Mouse (Mus musculus): Measurements from ENCODE around the gene Hcn3. TPM values are rescaled to one million over a fixed set of nuclear protein-coding genes. Genes with fewer than 3 reads are reported as not detected.

Gene Hcn3
- total RNA-seq, 1 experiment, result 4.0 TPM

- no peak for DNase-seq (ENCODE audit: low read depth, low spot score)
- H3K9ac ChIP-seq (ENCODE audit: insufficient read depth, low read depth, low read length, poor library complexity, severe bottlenecking), result no peak overlapping the region
- H3K9me3 ChIP-seq (ENCODE audit: control insufficient read depth, insufficient read depth, low read depth, low read length), result no peaks in the 10 kb centered on the region
- in situ Hi-C loops (cut with MboI; ENCODE audit: low sequenced_read_pairs in 2 of 2, unreplicated experiment in 2 of 2), result no loop called here
- H3K27ac ChIP-seq (ENCODE audit: insufficient read depth, low read depth, low read length, poor library complexity, severe bottlenecking), result no peak overlapping the region
- no peak overlapping the region for H3K4me3 ChIP-seq (ENCODE audit: insufficient read depth in 1 of 2, low read depth in 1 of 2, low read length in 2 of 2, poor library complexity in 1 of 2, severe bottlenecking in 1 of 2)
- no peak for TF ChIP-seq ZC3H11A (IDR thresholded peaks at IDR 0.05; ENCODE audit: borderline replicate concordance, low read depth, low read length)
- no peak for TF ChIP-seq MAFK (IDR thresholded peaks at IDR 0.05; ENCODE audit: insufficient read depth, low read depth, low read length)
- TF ChIP-seq HCFC1 (IDR thresholded peaks at IDR 0.05; ENCODE audit: borderline replicate concordance, insufficient read depth, low read length), result no peak
- no peak for TF ChIP-seq ZNF384 (IDR thresholded peaks at IDR 0.05; ENCODE audit: low read depth, low read length)
- no peak for TF ChIP-seq CHD2 (IDR thresholded peaks at IDR 0.05; ENCODE audit: low read depth, low read length)
- peaks cover 0 to 2% of the 10 kb centered on the region in 2 experiments; a peak in 2 of 4 replicates for H3K4me1 ChIP-seq (ENCODE audit: control insufficient read depth in 2 of 2, insufficient read depth in 2 of 2, low read length in 2 of 2, poor library complexity in 1 of 2)
- H3K36me3 ChIP-seq (ENCODE audit: control insufficient read depth, insufficient read depth, low read length, poor library complexity, severe bottlenecking), result no peaks in the 10 kb centered on the region
Measured at GRCm38 (mm10) chr3:89107545-89107944, 52.5 kb downstream of the Hcn3 start.

DNA sequence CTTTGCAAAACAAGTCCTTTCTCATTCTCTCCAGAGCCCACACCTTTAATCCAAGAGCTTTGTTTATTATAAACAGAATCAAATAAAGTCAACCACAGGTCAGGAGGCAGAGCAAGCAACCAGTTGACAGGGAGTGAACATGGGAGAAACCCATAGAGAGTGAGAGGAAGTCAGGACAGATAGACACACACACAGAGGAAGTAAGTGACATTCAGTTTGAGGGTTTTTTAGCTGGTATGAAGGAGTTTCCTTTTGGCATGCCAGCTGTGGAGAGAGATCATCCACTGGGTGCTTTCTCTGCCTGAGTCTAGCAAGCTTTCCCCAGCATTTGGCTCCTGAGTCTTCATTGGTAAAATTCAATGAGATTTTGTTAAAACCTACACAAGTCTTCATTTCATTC lies 53.1 kb downstream of the Hcn3 start:
- H3K27ac ChIP-seq (ENCODE audit: insufficient read depth, low read depth, low read length, poor library complexity, severe bottlenecking), result no peak overlapping the region
- TF ChIP-seq ZNF384 (IDR thresholded peaks at IDR 0.05; ENCODE audit: low read depth, low read length) (no peak), MAFK (IDR thresholded peaks at IDR 0.05; ENCODE audit: insufficient read depth, low read depth, low read length) (no peak), CHD2 (IDR thresholded peaks at IDR 0.05; ENCODE audit: low read depth, low read length) (no peak)
- no peak overlapping the region for H3K9ac ChIP-seq (ENCODE audit: insufficient read depth, low read depth, low read length, poor library complexity, severe bottlenecking)
- no peaks in the 10 kb centered on the region for H3K36me3 ChIP-seq (ENCODE audit: control insufficient read depth, insufficient read depth, low read length, poor library complexity, severe bottlenecking)
- H3K9me3 ChIP-seq (ENCODE audit: control insufficient read depth, insufficient read depth, low read depth, low read length), result no peaks in the 10 kb centered on the region
- in situ Hi-C loops (cut with MboI; ENCODE audit: low sequenced_read_pairs in 2 of 2, unreplicated experiment in 2 of 2), result no loop called here
- peaks cover 0 to 2% of the 10 kb centered on the region in 2 experiments; a peak in 2 of 4 replicates for H3K4me1 ChIP-seq (ENCODE audit: control insufficient read depth in 2 of 2, insufficient read depth in 2 of 2, low read length in 2 of 2, poor library complexity in 1 of 2)
- H3K4me3 ChIP-seq (ENCODE audit: insufficient read depth in 1 of 2, low read depth in 1 of 2, low read length in 2 of 2, poor library complexity in 1 of 2, severe bottlenecking in 1 of 2), result no peak overlapping the region
- DNase-seq (ENCODE audit: low read depth, low spot score), result no peak

- no peak overlapping the region for H3K4me3 ChIP-seq (ENCODE audit: insufficient read depth in 1 of 2, low read depth in 1 of 2, low read length in 2 of 2, poor library complexity in 1 of 2, severe bottlenecking in 1 of 2)
- no peak overlapping the region for H3K27ac ChIP-seq (ENCODE audit: insufficient read depth, low read depth, low read length, poor library complexity, severe bottlenecking)
- no peak for TF ChIP-seq CHD2 (IDR thresholded peaks at IDR 0.05; ENCODE audit: low read depth, low read length)
- no peak for TF ChIP-seq ZNF384 (IDR thresholded peaks at IDR 0.05; ENCODE audit: low read depth, low read length)
- TF ChIP-seq ZC3H11A (IDR thresholded peaks at IDR 0.05; ENCODE audit: borderline replicate concordance, low read depth, low read length), result no peak
- TF ChIP-seq MAFK (IDR thresholded peaks at IDR 0.05; ENCODE audit: insufficient read depth, low read depth, low read length), result no peak
- no peak for TF ChIP-seq HCFC1 (IDR thresholded peaks at IDR 0.05; ENCODE audit: borderline replicate concordance, insufficient read depth, low read length)
- no peak for DNase-seq (ENCODE audit: low read depth, low spot score)
- in situ Hi-C loops (cut with MboI; ENCODE audit: low sequenced_read_pairs in 2 of 2, unreplicated experiment in 2 of 2), result no loop called here
- peaks cover 17% of the 10 kb centered on the region for H3K36me3 ChIP-seq (ENCODE audit: control insufficient read depth, insufficient read depth, low read length, poor library complexity, severe bottlenecking)
- no peaks in the 10 kb centered on the region for H3K9me3 ChIP-seq (ENCODE audit: control insufficient read depth, insufficient read depth, low read depth, low read length)
- H3K4me1 ChIP-seq (ENCODE audit: control insufficient read depth in 2 of 2, insufficient read depth in 2 of 2, low read length in 2 of 2, poor library complexity in 1 of 2), result peaks cover 0 to 5% of the 10 kb centered on the region in 2 experiments; a peak in 2 of 4 replicates
- H3K9ac ChIP-seq (ENCODE audit: insufficient read depth, low read depth, low read length, poor library complexity, severe bottlenecking), result no peak overlapping the region
Measured at GRCm38 (mm10) chr3:89103291-89103595, 56.8 kb downstream of the Hcn3 start.

DNA sequence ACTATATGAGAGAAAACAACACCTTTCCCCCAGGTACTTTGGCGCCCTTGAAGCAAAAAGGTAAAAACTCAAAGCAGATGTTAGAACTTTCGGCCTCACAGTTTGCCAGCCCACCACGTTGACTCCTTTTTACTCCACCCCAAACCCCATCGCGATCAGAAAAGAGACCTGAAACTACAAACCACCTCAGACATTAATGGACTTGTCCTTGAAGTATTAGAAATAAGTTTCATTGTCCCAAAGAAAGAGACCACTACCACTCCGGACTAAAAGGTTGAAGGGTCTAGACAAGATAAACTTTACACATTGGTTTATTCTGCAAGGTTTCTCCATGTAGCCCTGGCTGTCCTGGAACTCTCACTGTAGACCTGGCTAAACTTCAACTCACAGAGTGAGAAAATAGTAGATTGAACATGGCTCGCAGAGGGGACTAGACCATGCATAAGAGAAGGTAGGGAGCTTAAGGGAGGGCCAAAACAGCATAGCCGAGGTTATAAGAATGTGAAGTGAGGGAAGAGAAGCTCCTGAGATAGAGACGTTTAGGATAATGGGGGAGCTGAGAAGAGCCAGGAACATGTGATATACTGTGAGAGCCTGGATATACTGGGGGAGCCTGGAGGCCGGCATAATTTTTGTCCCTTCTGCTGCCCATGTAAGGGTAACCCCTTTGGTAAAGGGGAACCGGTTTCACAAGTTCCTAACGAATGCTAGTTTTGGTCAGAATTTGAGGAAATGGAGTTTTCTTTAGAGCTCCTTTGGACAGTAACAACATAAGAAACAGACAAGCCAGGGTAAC lies 57.3 kb downstream of the Hcn3 start:
- in situ Hi-C loops (cut with MboI; ENCODE audit: low sequenced_read_pairs in 2 of 2, unreplicated experiment in 2 of 2), result no loop called here
- TF ChIP-seq ZNF384 (IDR thresholded peaks at IDR 0.05; ENCODE audit: low read depth, low read length) (no peak), ZC3H11A (IDR thresholded peaks at IDR 0.05; ENCODE audit: borderline replicate concordance, low read depth, low read length) (no peak), MAFK (IDR thresholded peaks at IDR 0.05; ENCODE audit: insufficient read depth, low read depth, low read length) (no peak), CHD2 (IDR thresholded peaks at IDR 0.05; ENCODE audit: low read depth, low read length) (no peak), HCFC1 (IDR thresholded peaks at IDR 0.05; ENCODE audit: borderline replicate concordance, insufficient read depth, low read length) (no peak)
- no peaks in the 10 kb centered on the region for H3K9me3 ChIP-seq (ENCODE audit: control insufficient read depth, insufficient read depth, low read depth, low read length)
- no peak overlapping the region; the same call in 1 of the 2 replicates for H3K27ac ChIP-seq (ENCODE audit: insufficient read depth, low read depth, low read length, poor library complexity, severe bottlenecking)
- H3K36me3 ChIP-seq (ENCODE audit: control insufficient read depth, insufficient read depth, low read length, poor library complexity, severe bottlenecking), result peaks cover 22% of the 10 kb centered on the region
- DNase-seq (ENCODE audit: low read depth, low spot score), result no peak
- H3K9ac ChIP-seq (ENCODE audit: insufficient read depth, low read depth, low read length, poor library complexity, severe bottlenecking), result no peak overlapping the region; the same call in 1 of the 2 replicates
- peak overlapping the region; percentile 37 to 67; a peak in 3 of 4 replicates for H3K4me3 ChIP-seq (ENCODE audit: insufficient read depth in 1 of 2, low read depth in 1 of 2, low read length in 2 of 2, poor library complexity in 1 of 2, severe bottlenecking in 1 of 2)
- H3K4me1 ChIP-seq (ENCODE audit: control insufficient read depth in 2 of 2, insufficient read depth in 2 of 2, low read length in 2 of 2, poor library complexity in 1 of 2), result peaks cover 0 to 5% of the 10 kb centered on the region in 2 experiments; a peak in 2 of 4 replicates
